Comparison of ENCODE assay signal across 8 mouse cellular contexts in genomic region chr12:111088186-111088585, GRCm38 (mm10). TPM values are rescaled to one million over a fixed set of nuclear protein-coding genes. Genes with fewer than 3 reads are reported as not detected.
DNase-seq lines count a peak whose midpoint lies in the region; ATAC-seq and TF ChIP-seq lines count a peak whose summit lies in the region.

No protein-coding gene starts in this region.

- H3K9me3 ChIP-seq in E14TG2a.4 (ENCODE audit: low read length) = no peaks in the 10 kb centered on the region

- H3K4me3 ChIP-seq in E14TG2a.4 (replicated peaks; ENCODE audit: low read length) = no peak overlapping the region
- no peak overlapping the region for H3K4me3 ChIP-seq in lung, adult 2 months (replicated peaks; ENCODE audit: extremely low read depth, low read depth, low read length)

- TF ChIP-seq CTCF in E14TG2a.4 (conservative IDR thresholded peaks at IDR 0.05; ENCODE audit: low read length) = peak; percentile 65
- TF ChIP-seq CTCF in lung, adult 2 months (IDR thresholded peaks at IDR 0.05; ENCODE audit: insufficient read depth, low read length) = peak; percentile 40; the same call in 1 of the 2 replicates

- WGBS in lung, adult 2 months = 21% methylated on average over 5 of the region's 5 CpGs

- H3K27me3 ChIP-seq in E14TG2a.4 (ENCODE audit: insufficient read depth, low read length) = no peaks in the 10 kb centered on the region

- peaks cover 27% of the 10 kb centered on the region for H3K4me1 ChIP-seq in E14TG2a.4 (replicated peaks; ENCODE audit: low read depth, low read length)
- H3K4me1 ChIP-seq in lung, adult 2 months (ENCODE audit: control insufficient read depth, insufficient read depth, low read length) = peaks cover 11% of the 10 kb centered on the region

- TF ChIP-seq POLR2A in lung, adult 2 months (IDR thresholded peaks at IDR 0.05; ENCODE audit: borderline replicate concordance, extremely low read depth, low read depth, low read length) = no peak

- peak; percentile 83 for DNase-seq in ZHBTc4 (ENCODE audit: low read depth, low spot score)
- DNase-seq in gastrocnemius, postnatal 10 days = peak; percentile 67
- DNase-seq in kidney, postnatal 36 days = peak; percentile 80 to 87
- DNase-seq in lung, adult 2 months = peak; percentile 63
- peak; percentile 56 for DNase-seq in retina, postnatal 7 days (ENCODE audit: low read depth, low spot score)
- DNase-seq in urinary bladder, postnatal 25 days (ENCODE audit: low spot score) = peak; percentile 67

- ATAC-seq in common myeloid progenitor, adult 5-6 weeks (replicated peaks; ENCODE audit: low read depth, poor library complexity, severe bottlenecking) = peak; percentile 89

- H3K36me3 ChIP-seq in E14TG2a.4 (ENCODE audit: insufficient read depth, low read length) = peaks cover 24% of the 10 kb centered on the region

RNA-seq across cellular contexts. Expression of gene Rcor1, which starts 49.0 kb away (rescaled TPM):
- total RNA-seq in common myeloid progenitor, adult 5-6 weeks (2017) = 46.6 and 47.7 TPM in 2 replicates
- total RNA-seq in gastrocnemius, postnatal 10 days (2021) = 10 to 100 TPM; 14.3 to 19.4 TPM
- 6.7 and 12.0 TPM in 2 replicates for polyA plus RNA-seq in lung, adult 2 months (2012; rRNA removed)
